Mouse (Mus musculus): ENCODE data around the gene Dsel.

DNA sequence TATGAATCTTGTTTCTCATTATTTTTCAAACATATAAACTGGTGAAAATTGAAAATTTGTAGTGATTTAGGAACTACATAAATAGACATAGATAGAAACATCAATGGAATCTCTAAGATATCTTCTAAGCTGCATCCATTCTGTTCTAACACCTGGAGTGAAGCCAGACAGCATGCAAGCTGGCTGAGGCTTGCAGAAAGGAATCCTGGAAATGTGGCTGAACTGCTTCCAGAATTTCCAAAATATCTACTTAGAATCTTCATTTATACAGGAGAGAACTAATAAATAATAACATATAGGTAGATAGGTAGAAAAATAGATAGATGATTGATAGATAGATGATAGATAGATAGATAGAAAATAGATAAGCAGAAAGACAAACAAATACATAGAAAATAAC lies 8.5 kb upstream of the Dsel start:
- no peak for TF ChIP-seq CTCF (IDR thresholded peaks at IDR 0.05; ENCODE audit: low read depth)
- no peak for TF ChIP-seq EP300 (IDR thresholded peaks at IDR 0.05; ENCODE audit: low read depth)

Data from heart, postnatal 0 days (tissue).